Mouse (Mus musculus): ENCODE measurements around the gene Mroh8.

DNA sequence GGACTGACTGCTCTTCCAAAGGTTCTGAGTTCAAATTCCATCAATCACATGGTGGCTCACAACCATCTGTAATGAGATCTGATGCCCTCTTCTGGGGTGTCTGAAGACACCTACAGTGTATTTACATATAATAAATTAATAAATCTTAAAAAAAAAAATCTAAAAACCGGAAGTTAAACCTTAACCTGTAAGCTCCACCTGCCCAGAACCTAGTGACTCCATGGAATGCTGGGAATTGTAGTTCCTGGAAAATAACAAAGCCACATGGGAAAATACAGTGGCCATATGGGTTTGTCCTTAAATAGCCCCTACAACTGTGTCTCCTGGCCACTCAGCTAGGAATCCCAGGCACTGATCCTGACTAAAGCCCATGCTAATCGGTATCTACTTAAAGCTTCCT lies 33.7 kb downstream of the Mroh8 start:
- TF ChIP-seq POLR2AphosphoS5 (IDR thresholded peaks at IDR 0.05; ENCODE audit: insufficient replicate concordance, low read depth, low read length) (no peak), CTCF (IDR thresholded peaks at IDR 0.05; ENCODE audit: low read depth, low read length) (no peak), GATA1 (IDR thresholded peaks at IDR 0.05; ENCODE audit: borderline replicate concordance, low read length) (no peak)

Measured in G1E (cell line).